Mouse (Mus musculus) heart, postnatal 36 days (tissue): ENCODE data around the gene Trpm7. TPM values are rescaled to one million over a fixed set of nuclear protein-coding genes. Genes with fewer than 3 reads are reported as not detected.

Source experiments
- DNase-seq, 2 experiments: peaks; one replicate each; pipeline ENCODE4 v3.0.0; 2021 to 2022
- intact Hi-C: fragments of 180-260 bp; cut with DNase I; formaldehyde crosslinking; loops from one replicate; pipeline ENCODE4 v1.15.1; 2025
- microRNA-seq, 2 experiments: library from miRNA; unstranded; fragments of <30 nt; microRNA quantifications; one replicate each; pipeline ENCODE4 v1.2.0; 2021; ENCODE audit warnings: borderline number of aligned reads in 2 of 2
- total RNA-seq, 2 experiments: library from RNA; stranded (reverse); gene quantifications; 2 replicates each; pipeline ENCODE4 v1.2.3; 2021

Trpm7 gene
- total RNA-seq, 2 experiments from 2014 or later = 27.7 to 38.4 TPM

- intact Hi-C loops = no loop called here
Observed at GRCm38 (mm10) chr2:126759351-126759750, 116.7 kb downstream of the Trpm7 start.

GRCm38 (mm10) chr2:126755664-126756063 is 120.4 kb downstream of the Trpm7 start:
- no peak for DNase-seq
- intact Hi-C loops = no loop called here

More at GRCm38 (mm10) chr2:126759351-126759750, 116.7 kb downstream of the Trpm7 start:
- DNase-seq = no peak

GRCm38 (mm10) chr2:126743389-126743788 is 132.6 kb downstream of the Trpm7 start:
- intact Hi-C loops = no loop called here

More at GRCm38 (mm10) chr2:126743389-126743788, 132.6 kb downstream of the Trpm7 start:
- no peak for DNase-seq

Small RNA genes within 50 kb of the gene (microRNA-seq; reads per million reads assigned to microRNA genes)
- gene Mir3473g = 0 to 0.72 reads per million in 2 experiments

Other genes starting within 250 kb of the Trpm7 start
- gene Gabpb1, start 199.9 kb downstream of the Trpm7 start, total RNA-seq = 10 to 100 TPM; 12.1 to 13.6 TPM
- gene Usp8, start 168.9 kb downstream of the Trpm7 start, total RNA-seq = 10 to 100 TPM; 28.8 to 29.1 TPM
- not detected for gene Usp50, start 92.8 kb downstream of the Trpm7 start, total RNA-seq
- gene Sppl2a, start 57.0 kb upstream of the Trpm7 start, total RNA-seq = 10 to 100 TPM; 54.8 to 63.8 TPM
- gene Ap4e1, start 132.5 kb upstream of the Trpm7 start, total RNA-seq = 1 to 10 TPM; 6.2 to 6.4 TPM
- 10 to 100 TPM; 19.0 to 19.9 TPM for gene Blvra, start 194.4 kb upstream of the Trpm7 start, total RNA-seq